Mouse (Mus musculus) yolk sac, embryonic 10.5 days (tissue): ENCODE measurements around the gene Rgsl1.
"Not testable (repeated sequence)": the region's sequence is repeated elsewhere in the genome, so short reads cannot be mapped to it uniquely, and the experiment has no call there.

Source experiments
- DNase-seq: peaks from one replicate; pipeline ENCODE4 v3.0.0-alpha.2; 2017; ENCODE audit warnings: low spot score

The Rgsl1 gene

DNA sequence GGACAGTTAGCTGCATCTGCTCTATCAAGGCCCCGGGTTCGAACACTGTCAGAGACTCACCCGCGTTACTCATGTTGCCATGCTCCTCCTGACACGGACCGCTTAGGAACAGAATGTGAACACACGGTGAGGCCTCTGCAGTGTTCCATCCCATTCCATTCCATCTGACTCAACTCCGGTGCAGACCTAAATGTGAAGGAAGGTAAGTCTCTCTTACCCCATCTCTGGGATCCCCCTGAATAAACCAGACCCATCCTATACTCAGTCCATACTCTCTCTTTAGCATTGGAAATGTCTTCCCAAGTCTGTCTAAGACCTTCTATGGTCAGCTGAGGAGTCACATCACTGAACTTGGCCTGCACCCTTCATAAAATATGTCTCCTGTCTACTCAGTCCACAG is at the start of gene Rgsl1:
Rgsl1 (minus strand) TSS at position 101 of the 400 bp plus-strand sequence.
- DNase-seq = no peak

DNA sequence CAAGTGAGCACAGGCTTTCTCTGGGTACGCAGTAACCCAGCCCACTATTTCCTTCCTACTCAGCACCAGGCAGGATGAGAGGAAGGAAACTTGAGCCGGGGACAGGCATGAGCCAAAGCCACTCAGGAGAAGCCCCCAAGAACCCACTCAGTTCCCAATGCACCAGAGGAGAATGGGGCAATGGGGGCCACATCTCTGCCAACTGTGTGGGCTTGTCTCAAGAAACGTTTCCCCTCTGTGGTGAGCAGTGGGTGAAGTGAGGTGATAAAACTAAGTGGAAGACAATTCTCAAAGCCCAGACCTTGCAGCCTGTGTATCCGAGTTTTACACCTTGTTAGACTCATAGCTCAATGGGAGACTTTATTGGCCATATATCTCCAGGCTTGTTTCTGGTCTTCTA is 47.5 kb upstream of the Rgsl1 start, which contains the start of gene Teddm1a:
Teddm1a (plus strand) TSS at position 301 of the 400 bp plus-strand sequence.
- no peak for DNase-seq

DNA sequence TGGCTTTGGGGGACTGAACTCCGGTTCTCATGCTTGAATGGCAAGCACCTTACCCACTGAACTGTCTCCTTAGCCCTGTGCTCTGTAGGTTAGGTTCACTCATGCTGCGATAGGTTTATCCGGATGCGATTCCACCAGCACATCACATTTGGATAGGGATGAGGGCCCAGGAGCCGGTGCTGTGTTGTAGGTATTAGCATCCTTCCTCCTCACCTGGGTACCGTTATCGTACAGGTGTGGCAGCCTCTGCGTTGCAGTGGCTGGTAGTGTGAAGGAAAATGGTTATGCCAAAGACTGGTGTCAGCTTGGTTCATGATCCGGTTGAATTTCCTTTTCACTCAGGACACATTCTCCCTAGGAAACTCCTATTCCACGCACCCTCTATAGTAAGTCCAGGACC is 46.2 kb upstream of the Rgsl1 start:
- DNase-seq = no peak

DNA sequence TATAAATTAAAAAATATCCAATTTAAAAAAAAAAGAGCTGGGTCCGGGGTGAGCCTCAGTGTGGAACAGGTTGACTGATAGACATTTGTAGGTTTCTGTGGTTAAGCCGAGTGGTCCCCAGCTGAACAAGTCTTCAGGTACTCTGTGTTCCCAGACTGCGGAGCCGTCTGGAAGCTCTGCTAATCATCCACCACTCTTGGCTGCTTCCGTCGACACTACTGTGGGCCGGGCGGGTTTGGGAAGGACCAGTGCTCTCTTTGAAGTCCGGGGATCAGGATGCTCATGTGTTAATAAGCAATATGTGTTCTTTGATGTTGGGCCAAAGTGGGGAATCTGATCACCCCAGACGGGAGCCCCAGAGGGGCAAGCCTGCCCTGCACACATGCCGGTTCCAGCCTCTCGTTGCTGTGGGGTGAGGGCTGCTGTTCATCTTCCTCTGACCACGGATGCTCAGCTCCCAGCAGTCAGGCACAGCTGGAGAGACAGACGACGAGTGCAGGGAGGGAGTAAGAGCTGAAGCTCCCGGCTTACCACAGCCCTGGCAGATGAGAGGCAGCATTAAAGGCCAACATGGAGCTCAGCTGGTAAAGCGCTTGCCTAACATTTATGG is 42.2 kb upstream of the Rgsl1 start:
- DNase-seq = no peak

DNA sequence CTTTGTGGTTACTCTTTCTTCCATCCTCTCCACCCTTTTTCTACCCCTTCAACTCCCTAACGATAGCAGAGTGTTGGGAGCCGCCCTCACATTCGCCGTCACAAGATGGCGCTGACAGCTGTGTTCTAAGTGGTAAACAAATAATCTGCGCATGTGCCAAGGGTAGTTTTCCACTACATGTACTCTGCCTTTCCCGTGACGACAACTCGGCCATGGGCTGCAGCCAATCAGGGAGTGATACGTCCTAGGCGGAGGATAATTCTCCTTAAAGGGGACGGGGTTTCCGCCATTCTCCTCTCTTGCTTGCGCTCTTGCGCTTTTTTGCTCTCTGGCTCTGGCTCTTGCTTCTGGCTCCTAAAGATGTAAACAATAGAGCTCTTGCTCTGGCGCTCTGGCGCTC is 36.4 kb upstream of the Rgsl1 start:
- not testable (repeated sequence) for DNase-seq

DNA sequence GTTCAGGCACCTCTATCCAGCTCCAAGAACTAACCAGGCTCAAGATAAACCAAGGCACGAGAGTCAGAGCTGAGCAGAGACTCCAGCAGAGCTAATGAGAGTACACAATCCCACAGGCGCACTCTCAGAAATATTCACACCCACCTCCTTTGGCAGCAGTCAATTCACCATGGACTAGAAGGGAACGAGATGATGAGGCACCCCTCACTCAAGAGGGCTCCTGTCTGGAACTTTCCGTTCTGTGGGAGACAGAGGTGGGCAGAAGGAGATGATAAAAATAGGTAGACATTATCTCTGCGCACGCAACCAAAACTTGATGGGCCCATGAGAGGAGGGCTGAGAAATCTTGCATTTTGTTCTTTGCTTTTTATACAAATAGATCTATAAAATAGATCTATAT is 30.1 kb upstream of the Rgsl1 start, which contains the start of gene Teddm1b:
Teddm1b (plus strand) TSS at position 301 of the 400 bp plus-strand sequence.
- DNase-seq = no peak

DNA sequence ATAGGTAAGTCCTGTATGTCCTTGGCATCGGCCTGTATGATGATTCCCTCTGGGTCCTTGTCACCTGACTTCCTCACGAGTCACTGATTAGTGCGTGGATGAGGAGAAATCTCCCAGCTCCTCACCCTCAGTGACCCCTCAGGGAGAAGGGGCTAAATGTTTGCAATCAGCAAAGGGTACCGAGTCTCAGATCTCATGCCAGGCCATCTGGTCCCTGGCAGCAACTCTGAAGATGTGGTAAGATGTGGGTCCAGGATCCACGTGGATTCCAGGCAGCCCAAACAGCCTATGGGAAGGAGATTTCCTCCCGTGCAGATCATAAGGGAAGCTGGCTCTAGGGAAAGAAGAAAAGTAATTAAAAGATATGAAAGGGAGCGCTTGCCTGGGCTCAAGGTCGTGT is 12.0 kb upstream of the Rgsl1 start:
- no peak for DNase-seq

DNA sequence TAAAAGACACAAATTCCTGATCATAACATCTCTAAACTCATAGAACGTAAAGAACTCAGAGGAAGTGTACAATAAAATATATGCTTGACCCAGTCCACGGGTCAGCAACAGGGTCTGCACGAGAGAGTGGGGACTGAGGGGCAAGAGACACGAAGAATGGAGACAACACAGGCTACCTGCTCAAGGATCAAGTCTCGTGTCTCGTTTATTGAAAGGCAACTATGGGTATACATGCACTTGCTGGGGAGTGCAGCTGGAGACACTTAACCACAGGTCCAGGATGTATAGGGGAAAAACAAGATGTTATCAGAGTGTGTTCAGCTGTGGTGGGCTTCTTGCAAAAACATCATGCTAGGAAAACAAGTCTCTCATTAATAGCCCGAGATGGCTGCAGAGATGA is 8.8 kb upstream of the Rgsl1 start:
- DNase-seq = not testable (repeated sequence)

DNA sequence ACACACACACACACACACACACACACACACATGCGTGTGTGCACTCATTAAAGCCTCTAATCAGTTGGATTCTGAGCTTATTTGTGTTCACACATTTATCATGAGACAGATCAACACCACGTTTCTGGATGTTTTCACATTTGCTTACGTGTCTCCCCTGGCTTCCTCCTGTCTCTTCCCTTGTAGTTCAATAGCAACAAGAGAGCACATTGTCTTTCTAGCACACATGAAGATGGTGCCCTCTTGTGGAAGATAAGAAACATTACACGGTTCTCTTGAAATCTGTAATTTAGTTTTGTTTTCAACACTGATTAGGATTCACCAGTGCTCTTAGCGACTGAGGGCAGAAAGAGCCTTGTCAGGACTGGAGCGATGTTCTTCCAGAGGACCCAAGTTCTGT is 2.9 kb upstream of the Rgsl1 start:
- DNase-seq = no peak

DNA sequence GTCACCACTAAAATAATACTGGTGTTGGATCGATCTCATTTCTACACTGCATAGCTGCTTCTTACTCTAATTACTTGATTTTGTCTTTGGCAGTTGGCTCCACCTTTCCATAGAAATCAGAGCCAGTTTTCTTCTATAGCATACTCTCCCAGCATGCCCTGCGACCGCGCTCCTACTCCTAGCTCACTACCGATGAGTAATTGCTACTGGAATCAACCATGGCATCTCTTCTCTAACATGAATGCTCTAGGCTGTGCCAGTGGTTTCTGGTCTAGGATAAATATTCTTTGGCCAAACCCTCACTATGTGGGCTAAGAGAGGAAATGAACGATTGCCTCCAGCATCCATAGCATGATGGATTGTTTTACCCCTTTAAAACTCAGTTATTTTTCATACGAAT is 2.5 kb upstream of the Rgsl1 start:
- no peak for DNase-seq

DNA sequence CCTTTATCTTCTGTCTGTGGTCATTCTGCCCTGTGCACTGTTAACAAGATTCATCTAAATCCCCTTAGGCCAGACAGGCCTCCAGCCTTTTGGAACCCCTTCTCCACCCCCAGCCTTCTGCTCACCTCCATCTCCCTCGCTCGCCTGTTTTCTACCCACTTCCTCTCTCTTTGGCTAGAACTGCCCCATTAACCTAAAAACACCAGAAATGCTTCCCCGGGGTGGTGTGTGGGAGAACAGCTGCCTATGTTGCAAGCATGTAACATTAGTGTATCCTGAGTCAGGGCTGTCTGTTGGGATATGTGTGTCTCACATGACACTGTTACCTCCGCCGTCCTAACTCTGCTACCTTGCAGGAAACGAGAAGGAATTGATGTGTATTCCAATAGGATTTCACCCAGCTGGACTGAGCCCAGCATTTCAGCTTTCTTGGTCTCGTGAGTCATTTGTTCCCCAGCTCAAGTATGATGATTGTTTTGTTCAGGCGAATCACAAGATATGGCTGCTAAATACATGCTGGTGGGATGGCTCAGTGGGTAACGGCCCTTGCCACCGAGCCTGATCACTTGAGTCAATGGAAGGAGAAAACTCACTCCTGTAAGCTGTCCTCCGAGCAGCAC is 1.7 kb downstream of the Rgsl1 start:
- no peak for DNase-seq

DNA sequence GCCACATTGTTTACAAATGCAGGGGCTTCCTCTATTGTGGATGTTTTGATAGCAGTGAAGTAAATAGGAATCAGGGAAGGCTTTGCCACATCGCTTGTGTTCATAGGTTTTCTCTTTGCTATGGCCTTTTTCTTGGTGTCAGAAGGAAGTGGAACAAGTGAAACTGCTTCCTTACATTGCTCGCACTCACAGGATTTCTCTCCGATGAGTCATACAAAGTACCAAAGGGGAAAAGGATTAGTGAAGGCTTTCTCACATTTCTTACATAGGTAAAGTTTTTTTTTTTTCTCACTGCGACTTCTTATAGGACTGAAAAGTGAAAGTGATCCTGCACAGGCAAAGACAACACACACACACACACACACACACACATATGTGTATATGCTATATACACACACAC is 7.9 kb downstream of the Rgsl1 start:
- no peak for DNase-seq

DNA sequence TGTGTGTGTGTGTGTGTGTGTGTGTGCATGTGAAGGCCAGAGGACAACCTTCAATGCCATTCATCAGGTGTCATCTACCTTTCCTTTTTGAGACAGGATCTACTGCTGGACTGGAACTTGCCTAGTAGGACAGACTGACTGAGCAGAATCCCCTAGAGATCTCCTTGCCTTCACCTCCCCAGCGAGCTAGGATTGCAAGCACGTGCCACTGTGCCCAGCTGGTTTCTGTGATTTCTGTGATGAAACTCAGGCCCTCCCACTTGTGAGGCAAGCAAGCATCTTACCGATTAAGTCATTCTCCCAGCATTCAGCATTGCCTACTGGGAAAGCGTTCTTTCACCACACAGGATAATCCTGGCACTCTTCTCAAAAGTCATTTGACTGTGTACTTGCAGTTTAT is 13.2 kb downstream of the Rgsl1 start:
- no peak for DNase-seq

DNA sequence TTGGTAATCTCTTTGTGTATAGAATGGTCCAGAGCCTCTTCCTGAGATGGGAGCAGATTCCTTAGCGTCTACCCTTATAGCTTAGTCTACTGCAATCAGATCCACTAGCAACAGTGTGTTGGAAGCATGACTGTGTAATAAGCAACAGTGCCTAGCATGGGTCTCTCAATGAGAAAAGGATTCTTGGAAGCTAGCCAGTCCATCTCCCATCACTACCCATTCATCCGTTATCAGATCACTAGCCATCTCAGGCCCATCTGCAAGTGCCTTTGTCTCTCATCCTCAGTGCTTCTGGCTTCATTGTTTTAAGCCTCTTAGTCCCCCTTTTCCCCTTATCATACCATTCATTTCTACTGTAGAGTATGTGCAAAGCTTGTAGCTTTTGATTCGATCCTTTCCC is 23.7 kb downstream of the Rgsl1 start:
- DNase-seq = no peak

DNA sequence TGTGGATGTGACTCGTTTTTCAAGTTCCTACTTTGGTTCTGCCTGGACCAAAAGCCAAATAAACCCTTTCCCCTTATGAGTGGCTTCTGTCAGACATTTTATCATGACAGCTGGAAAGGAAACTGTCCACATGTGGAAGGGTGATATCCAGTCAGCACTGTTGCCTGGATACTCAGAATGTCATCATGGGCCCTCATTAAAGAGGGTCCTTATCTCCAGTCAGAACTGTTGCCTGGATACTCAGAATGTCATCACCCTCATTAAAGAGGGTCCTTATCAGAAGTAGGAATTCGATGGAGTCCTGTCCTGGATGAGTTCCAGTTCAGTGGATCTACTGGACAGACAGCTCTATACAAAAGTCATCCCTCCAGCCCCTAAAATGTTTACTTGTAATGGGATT is 29.7 kb downstream of the Rgsl1 start:
- no peak for DNase-seq

DNA sequence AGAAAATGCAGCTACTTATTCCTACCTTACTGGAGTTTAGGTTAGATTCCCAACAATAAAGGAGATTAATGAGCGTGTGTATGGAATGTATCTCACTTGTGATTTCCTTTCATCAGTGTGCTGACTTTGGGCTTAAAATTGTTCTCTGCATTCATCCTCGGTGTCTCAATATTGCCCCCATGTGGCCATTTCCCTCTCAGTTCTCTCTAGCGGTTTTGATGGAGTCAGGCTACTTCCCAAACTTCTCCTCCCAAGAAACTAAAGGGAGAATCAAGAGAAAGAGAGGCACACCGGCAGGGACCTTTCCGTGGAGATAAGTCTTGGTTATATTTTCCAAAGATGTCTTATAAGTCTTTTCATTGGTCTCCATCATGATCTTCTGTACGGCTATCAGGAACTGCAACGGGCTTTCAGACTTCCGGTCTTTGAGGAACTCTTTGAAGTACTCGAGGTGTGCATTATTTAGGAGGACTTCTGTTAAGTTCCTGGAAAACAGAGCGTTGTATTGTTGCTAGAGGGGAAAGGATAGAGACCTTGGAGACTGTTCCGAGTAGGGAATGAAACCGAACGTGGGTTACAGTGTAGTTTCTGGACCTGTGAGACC is 36.5 kb downstream of the Rgsl1 start:
- DNase-seq = peak; percentile 60

DNA sequence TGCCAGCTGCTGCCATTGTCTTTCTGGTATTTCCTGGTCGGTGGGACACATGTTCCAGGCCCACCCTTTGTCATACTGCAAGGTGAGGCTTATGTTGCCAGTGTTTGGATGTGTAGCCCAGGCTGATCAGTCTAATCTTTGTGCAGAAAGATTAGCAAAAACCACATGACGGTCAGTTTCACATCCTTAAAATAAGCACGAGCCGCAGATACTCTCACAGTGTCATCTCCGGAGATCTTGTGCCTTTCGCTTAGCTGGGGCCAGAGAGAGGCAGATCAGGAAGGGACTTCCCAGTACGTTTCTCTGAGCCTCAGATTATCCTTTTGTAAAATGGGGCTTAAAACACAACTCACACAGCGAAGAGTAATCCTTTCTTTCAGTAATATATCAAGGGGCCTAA is 40.4 kb downstream of the Rgsl1 start:
- no peak for DNase-seq

DNA sequence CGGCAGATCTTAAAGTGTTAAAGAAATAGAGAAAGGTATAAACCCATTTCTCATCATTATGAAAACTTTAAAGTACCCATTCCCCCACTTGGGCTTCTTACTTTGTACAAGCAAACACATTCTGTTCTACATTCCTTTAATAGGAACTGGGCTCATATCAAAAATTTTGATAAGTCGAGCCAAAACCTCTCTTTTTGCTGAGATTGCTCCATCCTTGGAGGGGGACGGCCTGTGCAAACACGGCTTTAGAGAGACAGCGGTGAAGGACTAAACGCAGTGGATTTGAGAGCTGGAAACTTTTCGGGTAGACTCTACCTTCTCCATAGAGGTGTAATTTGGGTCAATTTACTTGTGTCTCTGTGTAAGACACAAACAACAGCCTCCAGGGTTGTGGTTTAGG is 41.3 kb downstream of the Rgsl1 start:
- DNase-seq = no peak

DNA sequence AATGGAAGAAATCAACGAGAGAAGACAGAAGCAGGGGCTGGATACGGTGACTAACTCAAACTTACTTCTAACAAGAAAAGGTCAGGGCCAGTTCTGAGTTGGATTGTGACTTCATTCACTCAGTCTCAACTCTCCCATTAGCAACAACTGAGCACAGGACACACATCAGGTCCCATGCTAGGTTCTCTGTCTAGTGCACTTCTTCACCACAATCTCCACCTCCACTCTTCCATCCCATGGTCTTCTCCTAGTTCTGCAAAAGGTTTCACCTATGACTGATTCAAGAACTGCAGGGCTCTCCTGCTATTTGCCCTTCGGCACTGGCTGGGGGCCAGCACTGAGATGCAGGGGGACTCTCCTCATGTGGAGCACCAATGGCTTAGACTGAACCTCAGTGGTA is 49.7 kb downstream of the Rgsl1 start:
- no peak for DNase-seq

DNA sequence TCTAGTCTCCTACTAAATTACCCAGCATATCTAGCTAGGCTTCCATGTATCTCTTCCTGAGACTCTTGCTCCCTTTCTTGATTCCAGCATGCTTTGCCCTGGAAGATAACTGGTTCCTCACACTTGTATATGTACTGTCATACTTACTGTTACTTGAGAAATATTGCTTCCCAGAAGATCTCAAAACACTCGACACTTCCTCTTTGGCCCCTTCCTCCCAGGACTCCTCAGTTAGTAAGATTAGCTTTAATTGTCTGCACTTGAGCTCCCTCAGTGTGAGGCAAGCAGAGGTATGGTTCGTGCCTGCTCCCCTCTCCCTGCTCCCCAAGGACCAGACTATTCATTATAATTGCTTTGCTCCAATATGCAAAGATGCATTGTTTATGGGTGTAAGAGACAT is 53.2 kb downstream of the Rgsl1 start:
- DNase-seq = no peak

DNA sequence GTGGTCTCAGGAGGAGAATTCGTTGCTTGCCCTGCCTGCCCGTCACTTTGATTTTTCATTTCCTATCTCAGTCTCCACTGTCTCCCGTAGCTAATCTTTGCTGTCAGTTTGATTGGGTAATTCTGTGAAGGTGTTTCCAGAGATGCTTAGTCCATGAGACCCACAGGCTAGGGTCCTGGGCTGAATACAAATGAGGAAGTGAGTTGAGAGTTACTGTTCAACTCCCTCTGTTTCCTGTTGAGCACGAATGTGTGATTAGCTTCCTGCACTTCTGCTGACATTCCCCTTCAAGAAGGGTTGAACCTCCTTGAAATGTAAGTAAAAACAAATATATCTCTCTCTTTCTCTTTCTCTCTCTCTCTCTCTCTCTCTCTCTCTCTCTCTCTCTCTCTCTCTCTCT is 58.3 kb downstream of the Rgsl1 start:
- no peak for DNase-seq

DNA sequence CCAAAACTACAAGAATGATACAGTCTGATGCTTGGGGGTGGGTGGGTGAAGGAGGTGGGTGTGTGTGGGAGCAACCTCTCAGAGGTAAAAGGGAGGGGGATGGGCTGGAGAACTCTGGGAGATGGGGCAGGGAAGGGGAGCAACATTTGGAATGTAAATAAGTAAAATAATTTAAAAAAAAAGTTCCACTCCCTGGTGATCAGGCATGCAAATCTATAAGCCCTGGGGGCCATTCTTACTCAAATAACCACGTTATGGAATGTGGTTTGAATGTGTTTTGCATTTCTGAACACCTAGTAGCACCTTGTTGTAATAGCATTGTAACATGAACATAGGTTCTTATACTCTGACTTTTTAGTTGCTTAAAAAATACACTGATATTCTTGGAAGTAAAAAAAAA is 60.6 kb downstream of the Rgsl1 start:
- DNase-seq = no peak

DNA sequence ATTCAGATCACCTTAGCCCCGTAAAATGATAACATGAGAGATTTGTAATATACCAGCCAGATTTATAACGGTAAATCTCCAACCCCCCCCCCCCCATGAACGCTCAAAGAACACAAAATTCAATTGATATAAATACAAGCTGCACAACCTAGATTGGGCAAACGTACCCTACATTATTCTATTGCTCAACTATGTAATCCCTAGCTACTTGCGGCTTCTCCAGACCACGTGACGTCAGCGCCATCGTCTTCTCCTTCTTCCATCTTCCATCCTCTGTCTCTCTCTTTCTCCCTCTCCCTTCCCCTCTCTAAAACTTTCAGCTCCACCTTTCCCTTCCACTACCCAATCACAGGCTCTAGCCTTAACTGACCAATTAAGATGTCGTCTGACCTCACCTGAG is 65.7 kb downstream of the Rgsl1 start:
- no peak for DNase-seq

DNA sequence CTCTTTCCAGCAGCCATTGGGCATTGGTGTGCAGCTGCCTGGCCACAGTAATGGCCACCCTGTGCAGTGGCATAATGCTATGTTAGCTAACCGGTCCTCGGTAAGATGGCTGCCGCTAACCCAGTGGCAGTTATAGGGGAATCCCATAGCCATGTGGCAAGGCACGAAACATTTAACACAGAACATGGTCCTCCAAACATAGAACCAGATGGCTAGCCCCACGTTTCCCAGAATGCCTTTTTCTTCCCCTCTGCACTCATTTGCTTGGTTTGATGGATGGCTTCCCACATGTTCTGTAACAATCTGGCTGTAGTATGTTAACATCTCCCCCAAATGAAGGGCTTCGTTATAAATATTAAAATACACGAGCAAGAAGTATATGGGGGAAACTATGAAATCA is 67.7 kb downstream of the Rgsl1 start:
- DNase-seq = no peak
